Mouse (Mus musculus) limb, embryonic 13.5 days (tissue): ENCODE measurements around the gene Cep350. TPM values are rescaled to one million over a fixed set of nuclear protein-coding genes. Genes with fewer than 3 reads are reported as not detected.

Source experiments
- ATAC-seq: fragments of 200-750 bp; cut with Nextera tagmentation; 2 replicates; pipeline ENCODE4 v1.8.0; 2017; ENCODE audit warnings: low read depth, moderate number of reproducible peaks, moderate TSS enrichment; ENCODE audit not compliant: low FRiP score
- H3K27ac ChIP-seq: fragments of 300-500 bp; sonication (generic); 2 replicates; pipeline ENCODE4 v1.5.1; 2015; ENCODE audit warnings: inconsistent platforms, mild to moderate bottlenecking, moderate library complexity
- H3K27me3 ChIP-seq: fragments of 300-500 bp; sonication (generic); 2 replicates; pipeline ENCODE4 v1.6.1; 2015; ENCODE audit warnings: mild to moderate bottlenecking, inconsistent platforms
- H3K36me3 ChIP-seq: fragments of 300-500 bp; sonication (generic); 2 replicates; pipeline ENCODE4 v1.6.1; 2015; ENCODE audit warnings: inconsistent platforms, mild to moderate bottlenecking, moderate library complexity
- H3K4me1 ChIP-seq: fragments of 300-500 bp; sonication (generic); 2 replicates; pipeline ENCODE4 v1.6.1; 2015; ENCODE audit warnings: inconsistent platforms
- H3K4me2 ChIP-seq: fragments of 300-500 bp; sonication (generic); replicated peaks from 2 replicates; pipeline ENCODE4 v1.6.1; 2015; ENCODE audit warnings: inconsistent platforms, mild to moderate bottlenecking, moderate library complexity
- H3K4me3 ChIP-seq: fragments of 300-500 bp; sonication (generic); 2 replicates; pipeline ENCODE4 v1.5.1; 2015; ENCODE audit warnings: moderate library complexity, mild to moderate bottlenecking, inconsistent platforms
- H3K9ac ChIP-seq: fragments of 300-500 bp; sonication (generic); 2 replicates; pipeline ENCODE4 v1.6.1; 2015; ENCODE audit warnings: mild to moderate bottlenecking, inconsistent platforms
- H3K9me3 ChIP-seq: fragments of 300-500 bp; sonication (generic); 2 replicates; pipeline ENCODE4 v1.6.1; 2016; ENCODE audit warnings: inconsistent platforms
- WGBS: fragments of 180-500 bp; shearing (Covaris S2); methylation state at CpG from one replicate; pipeline ENCODE4 v1.1.7; 2015; 5-methylcytosine and 5-hydroxymethylcytosine counted together
- polyA plus RNA-seq: library from polyadenylated mRNA; unstranded; fragments of >200 nt; fragmentation: Nextera tagmentation; extraction: Ambion mirVana; gene quantifications from 2 replicates; pipeline ENCODE4 v1.2.1, GENCODE M21; 2015

The Cep350 gene
- polyA plus RNA-seq, 1 experiment from 2014 or later, result 11.8 TPM

DNA sequence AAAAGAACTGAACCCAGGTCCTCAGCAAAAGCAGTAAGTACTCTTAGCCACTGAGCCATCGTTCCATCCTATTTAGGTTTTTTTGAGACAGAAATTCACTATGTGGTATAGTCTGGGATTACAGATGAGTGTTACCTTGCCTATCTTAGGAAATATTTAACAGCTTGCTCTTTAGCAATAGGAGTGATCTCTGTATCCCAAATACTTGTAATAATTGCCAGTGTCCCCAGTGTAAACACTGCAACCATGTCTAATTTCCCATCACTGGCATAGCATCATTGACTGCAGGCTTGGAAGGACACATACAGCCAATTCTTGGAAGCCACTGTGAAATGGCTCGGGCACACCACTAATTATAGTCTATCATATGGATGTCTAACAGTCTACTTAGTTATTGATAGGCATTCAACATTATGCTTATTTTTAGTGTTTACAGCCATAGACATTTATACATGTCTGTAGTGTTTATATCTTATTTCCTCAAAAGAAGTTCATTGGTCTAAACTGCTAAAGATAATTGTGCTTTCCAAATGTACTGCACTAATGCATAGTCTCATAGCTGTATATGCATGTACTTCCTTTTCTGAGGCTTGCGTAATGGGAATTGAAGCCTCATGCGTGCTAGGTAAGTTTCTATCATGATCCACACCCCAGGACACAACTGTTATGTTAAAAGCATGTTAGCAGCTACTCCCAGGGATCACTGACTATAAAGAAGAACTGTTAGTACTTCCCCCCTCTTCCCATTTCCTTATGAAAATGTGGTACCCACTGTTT, 146.9 kb downstream of the Cep350 start:
- Histone ChIP-seq H3K4me1 (no peaks in the 10 kb centered on the region), H3K27ac (no peak overlapping the region), H3K4me2 (no peak overlapping the region), H3K4me3 (no peak overlapping the region), H3K36me3 (no peaks in the 10 kb centered on the region), H3K9ac (no peak overlapping the region), H3K27me3 (no peaks in the 10 kb centered on the region), H3K9me3 (peaks cover 3% of the 10 kb centered on the region; the same call in 1 of the 2 replicates)
- no peak for ATAC-seq
- 83% methylated on average over 4 of the region's 4 CpGs for WGBS

- Histone ChIP-seq H3K4me3 (no peak overlapping the region), H3K4me1 (no peaks in the 10 kb centered on the region), H3K27ac (no peak overlapping the region), H3K9ac (no peak overlapping the region), H3K4me2 (no peak overlapping the region), H3K9me3 (peaks cover 3% of the 10 kb centered on the region; the same call in 1 of the 2 replicates), H3K36me3 (no peaks in the 10 kb centered on the region), H3K27me3 (no peaks in the 10 kb centered on the region)
- WGBS, result 80% methylated on average over 5 of the region's 5 CpGs
- ATAC-seq, result no peak
Measured at GRCm38 (mm10) chr1:155820646-155821045, 152.4 kb downstream of the Cep350 start.

DNA sequence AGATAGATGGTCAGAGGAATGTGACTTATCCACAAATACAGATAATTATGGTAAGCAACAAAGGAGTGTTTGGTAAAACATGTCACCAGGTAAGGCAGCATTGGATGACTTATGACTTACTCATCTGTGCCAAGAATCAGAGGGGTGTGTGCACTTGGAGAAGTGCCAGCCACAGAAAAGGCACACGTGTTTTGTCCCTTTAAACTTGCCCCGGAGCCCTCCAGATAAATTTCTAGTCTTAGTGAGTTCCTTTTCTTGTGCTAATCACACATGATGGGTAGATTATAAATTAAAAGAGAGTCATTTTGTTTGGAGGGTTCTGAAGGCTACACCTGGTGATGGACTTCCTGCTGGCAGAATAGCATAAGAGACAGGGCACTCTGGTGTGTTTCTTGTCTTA, 156.9 kb downstream of the Cep350 start:
- H3K27me3 ChIP-seq, result no peaks in the 10 kb centered on the region
- H3K4me2 ChIP-seq, result no peak overlapping the region
- WGBS, result 50% methylated on average over 2 of the region's 2 CpGs
- no peak for ATAC-seq
- H3K4me3 ChIP-seq, result no peak overlapping the region
- no peak overlapping the region for H3K9ac ChIP-seq
- H3K27ac ChIP-seq, result no peak overlapping the region
- H3K36me3 ChIP-seq, result no peaks in the 10 kb centered on the region
- H3K4me1 ChIP-seq, result peaks cover 12% of the 10 kb centered on the region
- no peaks in the 10 kb centered on the region for H3K9me3 ChIP-seq

DNA sequence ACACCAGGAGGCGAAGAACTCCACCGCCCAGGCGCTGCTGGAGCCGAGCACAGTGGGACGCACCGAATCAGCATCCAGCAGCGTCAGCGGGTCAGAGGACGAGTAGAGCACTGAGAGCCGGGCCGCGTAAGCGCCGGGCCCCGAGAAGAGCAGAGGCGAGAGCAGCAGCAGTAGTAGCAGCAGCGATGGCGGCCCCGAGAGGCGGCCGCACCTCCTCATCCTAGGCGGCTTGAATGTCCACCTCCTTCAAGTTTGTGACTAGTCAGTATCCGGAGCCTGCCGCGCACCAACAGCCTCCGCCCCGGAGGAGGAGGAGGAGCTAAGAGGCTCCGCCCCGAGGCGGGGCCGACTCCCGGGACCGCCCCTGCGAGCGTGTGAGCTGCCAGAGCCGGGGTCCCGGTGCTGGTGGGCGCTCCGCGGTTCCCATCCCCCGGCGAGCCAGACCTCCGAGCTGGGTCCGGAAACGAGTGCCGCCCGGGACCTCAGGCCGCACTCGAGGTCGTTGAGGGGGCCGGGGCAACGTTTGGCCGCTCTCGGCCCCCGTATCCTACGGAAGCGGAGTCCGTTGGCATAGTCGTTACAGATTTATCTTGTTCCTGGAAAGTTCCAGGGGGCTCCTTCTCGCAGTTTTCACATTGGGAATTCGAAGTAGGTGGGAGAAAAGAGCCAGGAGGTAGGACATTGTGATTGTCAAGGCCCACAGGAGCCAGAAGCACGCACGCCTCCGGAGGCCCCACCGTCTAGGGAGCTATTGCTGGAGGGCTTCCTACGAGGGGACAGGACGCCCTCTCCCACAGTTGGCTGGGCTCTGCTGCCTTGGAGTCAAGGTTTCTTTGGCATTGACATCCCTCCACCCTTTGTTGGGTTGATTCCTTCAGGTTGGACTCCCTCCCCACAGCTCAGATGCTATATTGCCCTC, 160.2 kb downstream of the Cep350 start, which contains the start of gene Qsox1:
Qsox1 (minus strand) TSS at position 309 of the 919 bp plus-strand sequence.
- peak; percentile 94 for ATAC-seq
- no peaks in the 10 kb centered on the region for H3K9me3 ChIP-seq
- WGBS, result under 1% methylated on average over 67 of the region's 67 CpGs
- H3K36me3 ChIP-seq, result no peaks in the 10 kb centered on the region
- peak within 1 kb of the TSS; percentile 87 for H3K4me3 ChIP-seq
- H3K27me3 ChIP-seq, result no peaks in the 10 kb centered on the region
- H3K4me2 ChIP-seq, result peak within 1 kb of the TSS; percentile 78
- peak within 1 kb of the TSS; percentile 44; the same call in 1 of the 2 replicates for H3K27ac ChIP-seq
- H3K9ac ChIP-seq, result peak within 1 kb of the TSS; percentile 77
- peaks cover 30% of the 10 kb centered on the region for H3K4me1 ChIP-seq

- Histone ChIP-seq H3K36me3 (no peaks in the 10 kb centered on the region), H3K4me3 (peak overlapping the region; percentile 87), H3K9ac (peak overlapping the region; percentile 77), H3K27me3 (no peaks in the 10 kb centered on the region), H3K27ac (peak overlapping the region; percentile 44; the same call in 1 of the 2 replicates), H3K9me3 (no peaks in the 10 kb centered on the region), H3K4me1 (peaks cover 30% of the 10 kb centered on the region), H3K4me2 (peak overlapping the region; percentile 78)
- ATAC-seq, result peak; percentile 37; the same call in 1 of the 2 replicates
- 4% methylated on average over 22 of the region's 22 CpGs for WGBS
Measured at GRCm38 (mm10) chr1:155811995-155812580, 161.0 kb downstream of the Cep350 start.

DNA sequence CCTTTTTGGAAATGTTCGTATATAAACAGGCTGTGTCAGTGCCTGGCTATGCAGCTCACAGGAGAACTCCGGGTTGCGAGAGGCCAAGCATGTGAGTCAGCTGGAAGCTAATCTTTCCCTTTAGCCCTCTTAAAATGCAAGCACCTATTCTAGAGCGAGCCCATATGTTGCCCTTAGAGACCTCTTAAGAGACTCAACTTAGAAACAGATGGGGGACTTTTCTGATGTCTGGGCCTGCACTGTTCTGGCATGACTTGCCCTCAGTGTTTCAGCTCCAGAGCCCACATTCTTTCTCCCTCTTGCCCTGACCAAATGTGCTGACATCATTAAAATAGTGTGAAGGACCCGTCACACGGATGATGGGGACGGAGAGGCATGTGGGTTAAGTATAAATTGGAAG, 162.4 kb downstream of the Cep350 start:
- H3K36me3 ChIP-seq, result no peaks in the 10 kb centered on the region
- 0 out of 2 replicates have a peak overlapping the region, but pooled peaks have one; percentile 13 for H3K9ac ChIP-seq
- H3K27ac ChIP-seq, result peak overlapping the region; percentile 56; the same call in 1 of the 2 replicates
- 29% methylated on average over 7 of the region's 7 CpGs for WGBS
- H3K9me3 ChIP-seq, result no peaks in the 10 kb centered on the region
- no peaks in the 10 kb centered on the region for H3K27me3 ChIP-seq
- peak overlapping the region; percentile 17 for H3K4me3 ChIP-seq
- peak overlapping the region; percentile 78 for H3K4me2 ChIP-seq
- H3K4me1 ChIP-seq, result peaks cover 30% of the 10 kb centered on the region
- ATAC-seq, result peak; percentile 21; the same call in 1 of the 2 replicates

DNA sequence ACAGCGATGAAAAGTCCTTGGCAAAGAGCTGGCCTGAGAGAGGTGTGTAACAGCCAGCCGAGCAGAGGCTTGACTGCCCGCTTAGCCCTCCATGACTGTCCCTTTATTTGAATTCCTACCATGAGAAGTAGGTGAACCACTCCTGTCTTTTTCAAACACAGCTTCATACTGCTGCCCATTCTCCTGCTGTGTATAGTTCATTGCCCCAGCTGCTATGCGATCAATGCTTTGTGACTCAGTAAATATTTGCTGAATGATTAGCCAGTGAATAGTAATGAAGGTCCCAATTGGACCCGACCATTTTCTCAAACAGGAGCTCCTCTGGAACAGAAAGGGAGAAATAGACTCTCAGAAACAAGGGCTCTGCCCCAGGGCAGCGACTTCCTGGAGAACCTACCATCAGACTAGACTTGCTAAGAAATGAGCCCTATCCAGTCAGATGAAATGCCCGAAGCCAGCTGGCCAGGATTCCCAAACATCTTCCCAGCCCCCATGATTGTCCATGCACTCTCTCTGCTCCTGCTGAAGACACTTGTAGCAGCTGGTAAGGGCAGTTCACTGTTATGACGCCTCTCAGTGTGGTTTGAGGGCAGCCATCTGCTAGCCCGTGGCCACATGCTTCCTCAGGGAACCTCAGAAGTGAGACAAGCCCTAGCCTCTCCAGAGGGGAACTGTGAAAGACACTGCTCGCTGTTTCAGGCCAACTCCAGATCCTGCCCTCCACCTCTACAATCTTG, 163.2 kb downstream of the Cep350 start:
- H3K4me2 ChIP-seq, result peak overlapping the region; percentile 78
- 68% methylated on average over 10 of the region's 10 CpGs for WGBS
- H3K36me3 ChIP-seq, result no peaks in the 10 kb centered on the region
- H3K27me3 ChIP-seq, result no peaks in the 10 kb centered on the region
- H3K4me1 ChIP-seq, result peaks cover 32% of the 10 kb centered on the region
- peak overlapping the region; percentile 17; the same call in 1 of the 2 replicates for H3K4me3 ChIP-seq
- no peaks in the 10 kb centered on the region for H3K9me3 ChIP-seq
- peak overlapping the region; percentile 56; the same call in 1 of the 2 replicates for H3K27ac ChIP-seq
- H3K9ac ChIP-seq, result 0 out of 2 replicates have a peak overlapping the region, but pooled peaks have one; percentile 13
- ATAC-seq, result no peak

GRCm38 (mm10) chr1:155808261-155808660, 164.8 kb downstream of the Cep350 start:
- H3K4me3 ChIP-seq, result no peak overlapping the region
- no peak overlapping the region for H3K9ac ChIP-seq
- no peaks in the 10 kb centered on the region for H3K27me3 ChIP-seq
- WGBS, result 94% methylated on average over 4 of the region's 4 CpGs
- H3K4me1 ChIP-seq, result peaks cover 38% of the 10 kb centered on the region
- H3K36me3 ChIP-seq, result peaks cover 4% of the 10 kb centered on the region
- no peak overlapping the region for H3K4me2 ChIP-seq
- no peak overlapping the region for H3K27ac ChIP-seq
- H3K9me3 ChIP-seq, result no peaks in the 10 kb centered on the region
- ATAC-seq, result no peak

- H3K4me3 ChIP-seq, result no peak overlapping the region
- no peak for ATAC-seq
- peaks cover 20% of the 10 kb centered on the region for H3K36me3 ChIP-seq
- H3K4me2 ChIP-seq, result no peak overlapping the region
- H3K27ac ChIP-seq, result no peak overlapping the region
- no peaks in the 10 kb centered on the region for H3K9me3 ChIP-seq
- H3K9ac ChIP-seq, result no peak overlapping the region
- H3K27me3 ChIP-seq, result no peaks in the 10 kb centered on the region
- peaks cover 24% of the 10 kb centered on the region for H3K4me1 ChIP-seq
- WGBS, result 90% methylated on average over 9 of the region's 9 CpGs
Measured at GRCm38 (mm10) chr1:155805607-155806006, 167.4 kb downstream of the Cep350 start.

DNA sequence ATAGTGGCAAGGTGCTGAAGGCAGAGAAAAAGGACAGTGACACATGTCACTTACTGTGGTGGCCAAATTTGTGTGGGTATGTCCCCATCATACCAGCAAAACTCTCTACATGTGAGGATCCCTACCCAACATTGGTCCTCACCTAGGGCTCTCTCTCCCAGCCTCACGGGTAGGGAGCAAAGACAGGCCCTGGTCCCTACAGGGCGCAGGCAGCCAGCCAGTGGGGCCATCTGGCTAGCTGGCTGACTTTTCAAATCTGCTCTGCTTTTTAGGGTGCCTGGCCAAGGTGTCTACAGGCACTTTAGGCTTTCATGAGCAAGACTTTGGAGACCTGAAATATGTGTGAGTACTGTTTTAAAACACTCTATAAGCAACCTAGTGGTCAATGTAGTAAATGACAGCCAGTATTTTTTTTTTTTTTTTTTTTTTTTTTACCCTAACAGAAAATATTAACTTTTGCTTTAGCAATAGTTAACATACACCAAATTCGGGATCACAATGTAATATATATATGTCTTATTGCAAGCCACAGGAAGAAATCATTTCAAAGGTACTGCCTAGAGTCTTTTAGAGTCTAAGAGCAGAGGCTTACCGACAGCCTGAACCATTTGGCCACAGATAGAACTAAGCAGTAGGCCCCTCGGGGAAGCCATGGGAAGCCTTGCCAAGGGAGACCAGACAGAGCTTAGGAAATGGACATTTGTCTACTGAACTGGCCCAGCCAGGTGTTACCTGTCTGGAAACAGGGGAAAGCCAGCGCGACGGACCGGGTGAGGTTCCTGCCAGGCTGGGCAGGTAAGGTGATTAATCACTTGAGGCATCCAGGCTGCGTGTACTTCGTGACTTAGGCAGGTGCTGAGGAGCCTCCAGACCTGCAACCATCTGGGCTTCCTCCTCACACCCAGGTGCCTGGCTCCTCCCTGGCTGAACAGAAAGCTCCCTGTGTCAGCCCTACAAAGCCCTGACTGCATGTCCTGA, 171.8 kb downstream of the Cep350 start:
- Histone ChIP-seq H3K4me1 (peaks cover 11% of the 10 kb centered on the region), H3K9ac (no peak overlapping the region), H3K27me3 (no peaks in the 10 kb centered on the region), H3K36me3 (peaks cover 41% of the 10 kb centered on the region), H3K9me3 (no peaks in the 10 kb centered on the region), H3K27ac (no peak overlapping the region), H3K4me2 (no peak overlapping the region), H3K4me3 (no peak overlapping the region)
- ATAC-seq, result no peak
- WGBS, result 83% methylated on average over 11 of the region's 11 CpGs
